Mouse (Mus musculus) megakaryocyte, embryonic 14.5 days (primary cell): ENCODE measurements around the gene Tardbp. TPM values are rescaled to one million over a fixed set of nuclear protein-coding genes. Genes with fewer than 3 reads are reported as not detected.

Experiments used
- H3K27me3 ChIP-seq: replicated peaks from 2 replicates; pipeline ENCODE3; 2012; ENCODE audit warnings: inconsistent platforms
- H3K36me3 ChIP-seq: replicated peaks from 2 replicates; pipeline ENCODE3; 2012; ENCODE audit warnings: low read length, inconsistent platforms, mixed read lengths
- H3K4me1 ChIP-seq: 2 replicates; pipeline ENCODE4 v1.6.1; 2012; ENCODE audit warnings: inconsistent platforms
- H3K4me3 ChIP-seq: replicated peaks from 2 replicates; pipeline ENCODE3; 2012; ENCODE audit warnings: moderate library complexity, mild to moderate bottlenecking, inconsistent platforms
- H3K9me3 ChIP-seq: 2 replicates; pipeline ENCODE4 v1.6.1; 2012; ENCODE audit warnings: inconsistent platforms
- FLI1 ChIP-seq: IDR thresholded peaks from 2 replicates; pipeline ENCODE4 v1.6.1; 2012; ENCODE audit warnings: low read length, inconsistent platforms, mixed read lengths
- GATA1 ChIP-seq: IDR thresholded peaks from 3 replicates; pipeline ENCODE4 v1.6.1; 2012; ENCODE audit warnings: mixed read lengths, low read length, inconsistent platforms, borderline replicate concordance
- polyA plus RNA-seq: library from polyadenylated mRNA; stranded (reverse); fragments of >175 nt; gene quantifications from 2 replicates; pipeline ENCODE4 v1.2.3, GENCODE M21; 2012; ENCODE audit warnings: low replicate concordance; ENCODE audit not compliant: insufficient read depth

Tardbp gene
- polyA plus RNA-seq, 1 experiment, result 18.5 TPM

DNA sequence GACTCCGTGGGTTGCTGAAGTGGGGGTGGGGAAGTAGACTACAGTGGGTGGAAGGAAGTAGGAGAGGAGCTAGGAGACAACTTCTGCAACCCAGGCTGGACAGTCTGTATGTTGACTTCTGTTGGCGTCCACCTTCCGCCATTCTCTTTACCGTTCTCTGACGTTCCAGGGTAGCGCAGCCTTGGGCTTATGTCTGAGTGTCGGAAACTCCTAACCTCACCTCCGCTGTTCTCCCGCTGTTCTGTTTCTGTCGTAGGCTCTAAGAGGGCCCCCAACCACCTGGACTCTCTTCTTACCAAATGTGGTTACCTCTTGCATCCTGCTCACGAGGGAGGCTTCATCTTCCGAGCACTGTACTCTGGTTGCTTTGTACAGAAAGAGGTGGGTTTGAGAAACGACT is 31.0 kb upstream of the Tardbp start:
- Histone ChIP-seq H3K4me3 (no peak overlapping the region), H3K9me3 (peaks cover 15% of the 10 kb centered on the region), H3K4me1 (peaks cover 30% of the 10 kb centered on the region), H3K36me3 (no peaks in the 10 kb centered on the region), H3K27me3 (peaks cover 40% of the 10 kb centered on the region)
- TF ChIP-seq GATA1 (no peak), FLI1 (no peak)

DNA sequence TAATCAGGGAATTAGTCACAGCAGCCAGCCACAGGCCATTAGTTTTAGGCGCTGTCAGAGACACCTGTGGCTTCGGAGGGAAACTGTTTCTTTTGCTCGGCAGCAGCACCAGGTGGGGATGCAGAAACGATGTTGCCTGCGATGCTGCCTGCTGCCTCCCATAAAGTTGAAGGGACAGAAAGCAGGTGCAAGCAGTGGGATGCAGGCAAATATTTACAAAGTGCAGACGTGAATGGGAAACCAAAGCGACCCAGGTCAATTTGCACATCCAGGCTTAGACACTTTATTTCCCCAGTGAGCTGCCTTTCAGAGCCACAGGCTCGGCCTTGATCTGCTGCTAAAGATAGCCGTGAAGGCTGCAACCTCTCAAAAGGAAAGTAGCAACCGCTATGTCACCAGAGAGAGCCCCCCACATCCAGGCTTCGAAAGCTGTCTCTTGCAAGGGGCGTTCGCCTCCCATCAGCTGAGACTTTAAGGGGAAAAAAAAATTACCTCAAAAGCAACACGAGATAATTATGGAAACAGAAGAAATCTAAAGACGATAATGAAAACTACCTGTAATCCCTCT is 30.0 kb upstream of the Tardbp start:
- no peak for TF ChIP-seq GATA1
- TF ChIP-seq FLI1, result no peak
- Histone ChIP-seq H3K4me3 (no peak overlapping the region), H3K9me3 (peaks cover 16% of the 10 kb centered on the region), H3K27me3 (peaks cover 32% of the 10 kb centered on the region), H3K4me1 (peaks cover 20% of the 10 kb centered on the region), H3K36me3 (no peaks in the 10 kb centered on the region)

DNA sequence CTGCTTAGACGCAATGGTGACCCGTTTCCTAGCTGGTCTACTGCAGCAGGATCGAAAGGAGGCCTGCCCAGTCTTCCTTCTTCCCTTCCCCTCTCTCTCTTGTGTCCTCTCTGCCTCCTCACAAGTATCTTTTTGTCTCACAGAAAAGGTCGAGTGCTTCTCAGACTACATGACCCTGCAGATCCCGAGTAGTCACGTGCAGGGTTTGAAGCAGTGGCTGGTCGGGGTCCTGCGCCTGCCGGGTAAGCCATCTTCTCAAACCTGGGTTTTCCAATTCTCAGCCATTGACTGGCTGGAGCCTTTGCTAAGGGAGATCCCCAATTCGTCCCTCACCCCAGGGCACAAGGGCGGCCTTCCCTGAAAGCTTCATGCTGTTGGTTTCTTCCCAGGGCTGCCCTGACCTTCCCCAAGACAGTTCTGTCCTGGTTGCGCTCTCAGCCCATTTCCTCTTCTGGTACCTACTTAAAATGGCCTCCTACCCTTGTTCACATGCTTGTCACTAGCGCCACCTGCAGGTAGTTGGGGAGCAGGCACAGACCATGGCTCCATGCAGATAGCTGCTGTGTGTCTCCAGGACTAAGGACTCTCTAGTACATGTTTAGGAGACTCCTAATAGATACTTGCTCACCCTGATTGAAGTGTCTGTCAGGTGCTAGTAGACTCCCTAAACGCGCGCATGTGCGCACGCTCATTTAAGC is 28.0 kb upstream of the Tardbp start:
- H3K4me3 ChIP-seq, result no peak overlapping the region
- H3K27me3 ChIP-seq, result peaks cover 23% of the 10 kb centered on the region
- H3K4me1 ChIP-seq, result peaks cover 19% of the 10 kb centered on the region
- H3K36me3 ChIP-seq, result no peaks in the 10 kb centered on the region
- no peak for TF ChIP-seq FLI1
- no peak for TF ChIP-seq GATA1
- peaks cover 16% of the 10 kb centered on the region for H3K9me3 ChIP-seq

DNA sequence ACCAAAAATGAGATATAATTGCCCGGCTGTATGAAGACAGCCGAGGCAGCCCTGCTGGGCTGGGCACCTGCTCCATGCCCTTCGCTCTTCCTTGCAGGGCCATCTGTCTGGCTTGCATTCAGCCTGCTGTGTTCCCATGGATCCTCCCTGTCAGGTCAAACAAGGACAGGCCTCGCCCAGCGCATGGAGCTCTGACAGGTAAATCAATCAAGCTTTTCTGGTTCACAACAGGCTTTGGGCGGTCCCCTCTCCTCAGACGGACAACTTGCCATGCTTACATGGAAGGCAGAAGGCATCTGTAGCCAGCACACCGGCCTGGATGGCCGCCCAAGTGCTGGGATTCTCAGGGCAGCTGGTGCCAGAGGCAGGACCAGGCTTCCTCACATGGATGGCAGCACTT is 24.2 kb upstream of the Tardbp start:
- H3K36me3 ChIP-seq, result no peaks in the 10 kb centered on the region
- H3K27me3 ChIP-seq, result peaks cover 8% of the 10 kb centered on the region
- H3K4me3 ChIP-seq, result no peak overlapping the region
- TF ChIP-seq FLI1 (no peak), GATA1 (no peak)
- H3K4me1 ChIP-seq, result peaks cover 21% of the 10 kb centered on the region
- peaks cover 16% of the 10 kb centered on the region for H3K9me3 ChIP-seq

DNA sequence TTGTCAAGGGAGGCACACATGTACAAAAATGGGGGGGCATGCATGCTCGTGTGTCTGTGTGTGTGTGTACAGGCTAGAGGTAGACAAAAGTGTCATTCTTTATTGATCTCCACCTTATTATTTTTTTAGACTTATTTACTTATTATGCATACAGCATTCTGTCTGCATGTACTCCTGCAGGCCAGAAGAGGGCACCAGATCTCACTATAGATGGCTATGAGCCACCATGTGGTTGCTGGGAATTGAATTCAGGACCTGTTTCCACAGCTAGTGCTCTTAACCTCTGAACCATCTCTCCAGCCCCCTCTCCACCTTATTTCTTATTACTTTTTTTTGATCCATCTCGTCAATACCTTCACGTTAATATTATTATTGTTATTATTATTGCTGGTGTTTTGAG is 22.5 kb upstream of the Tardbp start:
- H3K9me3 ChIP-seq, result peaks cover 10% of the 10 kb centered on the region
- no peak for TF ChIP-seq FLI1
- no peak for TF ChIP-seq GATA1
- no peak overlapping the region for H3K4me3 ChIP-seq
- H3K4me1 ChIP-seq, result peaks cover 8% of the 10 kb centered on the region
- peaks cover 8% of the 10 kb centered on the region for H3K27me3 ChIP-seq
- H3K36me3 ChIP-seq, result no peaks in the 10 kb centered on the region

DNA sequence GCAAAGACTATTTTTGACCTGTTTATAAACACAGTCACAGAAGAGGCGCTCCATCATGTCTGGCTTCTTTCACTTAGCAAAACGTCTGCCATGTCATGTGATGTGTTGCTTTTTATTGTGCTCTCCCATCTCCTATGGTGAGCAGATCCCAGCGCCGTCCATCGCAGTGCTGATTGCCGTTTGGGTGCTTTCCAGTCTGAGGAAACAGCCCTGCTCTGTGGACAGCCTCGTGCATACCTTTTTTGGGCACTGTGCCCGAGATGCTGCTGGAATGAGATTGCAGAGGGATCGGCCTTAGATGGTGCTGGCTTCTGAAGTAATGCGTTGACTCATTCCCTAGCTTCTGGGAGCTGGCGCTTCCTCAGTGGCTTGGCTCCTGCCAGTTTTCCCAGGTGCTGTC is 19.8 kb upstream of the Tardbp start:
- no peaks in the 10 kb centered on the region for H3K36me3 ChIP-seq
- peaks cover 25% of the 10 kb centered on the region for H3K4me1 ChIP-seq
- H3K9me3 ChIP-seq, result no peaks in the 10 kb centered on the region
- H3K4me3 ChIP-seq, result peak overlapping the region; percentile 2
- H3K27me3 ChIP-seq, result peaks cover 7% of the 10 kb centered on the region
- TF ChIP-seq GATA1, result no peak
- TF ChIP-seq FLI1, result no peak

DNA sequence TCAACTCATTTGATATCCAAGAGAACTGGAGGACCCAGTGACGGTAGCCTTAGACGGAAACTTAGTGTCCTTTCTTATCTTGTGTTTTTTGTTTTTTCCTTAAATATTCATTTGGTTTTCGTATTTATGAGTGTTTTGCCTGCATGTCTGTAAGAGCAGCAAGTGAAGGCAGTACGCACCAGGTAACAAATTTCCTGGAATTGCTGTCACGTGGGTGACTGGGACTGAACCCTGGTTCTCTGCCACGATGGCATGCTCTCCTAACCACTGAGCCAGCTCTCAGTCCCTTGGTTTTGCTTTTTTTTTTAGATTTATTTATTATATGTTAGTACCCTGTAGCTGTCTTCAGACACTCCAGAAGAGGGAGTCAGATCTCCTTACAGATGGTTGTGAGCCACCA is 18.1 kb upstream of the Tardbp start:
- H3K4me3 ChIP-seq, result no peak overlapping the region
- peaks cover 3% of the 10 kb centered on the region for H3K27me3 ChIP-seq
- peaks cover 25% of the 10 kb centered on the region for H3K4me1 ChIP-seq
- no peaks in the 10 kb centered on the region for H3K9me3 ChIP-seq
- H3K36me3 ChIP-seq, result no peaks in the 10 kb centered on the region
- TF ChIP-seq FLI1, result no peak
- TF ChIP-seq GATA1, result no peak

DNA sequence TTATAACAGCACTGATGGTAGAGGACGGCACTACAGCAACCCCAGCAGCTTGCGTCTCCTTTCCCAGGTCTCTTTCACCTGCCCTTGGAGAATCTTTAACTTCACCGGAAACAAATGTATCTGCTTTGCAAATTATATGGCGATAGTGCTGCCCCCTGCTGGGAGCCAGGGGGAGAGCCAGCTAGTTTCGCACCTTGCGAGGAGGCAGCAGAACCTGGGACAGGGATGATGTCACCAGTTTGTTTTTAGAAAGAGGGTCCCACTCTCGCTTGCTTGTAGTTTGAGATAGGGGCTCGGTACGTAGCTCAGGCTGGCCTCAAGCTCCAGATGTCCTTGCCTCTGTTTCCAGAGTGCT is 17.3 kb upstream of the Tardbp start:
- Histone ChIP-seq H3K36me3 (no peaks in the 10 kb centered on the region), H3K9me3 (no peaks in the 10 kb centered on the region), H3K4me3 (peak overlapping the region; percentile 91), H3K27me3 (peaks cover 2% of the 10 kb centered on the region), H3K4me1 (peaks cover 28% of the 10 kb centered on the region)
- no peak for TF ChIP-seq FLI1
- no peak for TF ChIP-seq GATA1

DNA sequence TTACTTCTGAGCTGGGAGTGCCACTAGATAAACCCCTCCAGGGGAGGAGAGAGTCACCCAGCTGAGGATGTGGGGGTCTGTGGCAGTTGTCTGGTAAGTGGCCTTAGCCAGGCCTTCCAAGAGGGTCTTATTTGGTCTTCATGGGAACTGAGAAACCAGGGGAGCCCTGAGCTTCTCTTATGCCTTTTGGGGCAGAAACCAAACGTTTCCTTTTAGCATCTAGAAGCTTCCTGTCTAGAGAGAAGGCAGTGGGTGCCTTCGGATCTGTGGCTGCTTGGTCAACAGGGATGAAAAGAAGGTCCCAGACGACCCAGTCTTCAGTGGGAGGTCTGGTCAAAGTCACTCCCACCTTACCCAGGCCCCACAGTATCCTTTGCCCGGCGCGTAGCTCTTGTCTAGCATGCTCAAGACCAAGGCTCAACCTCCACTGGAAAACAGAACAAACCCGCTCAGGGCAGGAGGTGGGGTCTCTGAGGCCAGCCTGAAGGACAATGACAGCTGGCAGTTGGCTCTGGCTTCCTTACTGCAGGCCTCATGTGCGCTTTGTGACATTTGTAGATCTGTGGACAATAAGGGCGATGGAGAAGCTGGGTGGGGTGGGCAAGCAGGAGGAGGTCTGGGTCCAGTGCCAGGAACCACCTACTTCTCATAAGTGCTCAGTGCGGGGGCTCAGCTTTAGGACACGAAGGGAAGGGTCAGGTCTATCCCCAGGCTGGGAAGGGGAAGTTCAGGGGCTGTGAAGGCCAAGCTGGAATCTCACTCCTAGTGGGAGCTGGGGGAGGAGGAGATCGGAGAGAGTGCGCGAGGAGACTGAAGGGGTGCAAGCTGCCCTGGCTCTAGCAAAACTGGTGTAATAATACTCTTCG is 16.7 kb upstream of the Tardbp start, which contains the start of gene Gm572:
Gm572 (plus strand) TSS at position 27 of the 866 bp plus-strand sequence.
- Histone ChIP-seq H3K27me3 (peaks cover 2% of the 10 kb centered on the region), H3K9me3 (no peaks in the 10 kb centered on the region), H3K4me3 (peak within 1 kb of the TSS; percentile 91)

DNA sequence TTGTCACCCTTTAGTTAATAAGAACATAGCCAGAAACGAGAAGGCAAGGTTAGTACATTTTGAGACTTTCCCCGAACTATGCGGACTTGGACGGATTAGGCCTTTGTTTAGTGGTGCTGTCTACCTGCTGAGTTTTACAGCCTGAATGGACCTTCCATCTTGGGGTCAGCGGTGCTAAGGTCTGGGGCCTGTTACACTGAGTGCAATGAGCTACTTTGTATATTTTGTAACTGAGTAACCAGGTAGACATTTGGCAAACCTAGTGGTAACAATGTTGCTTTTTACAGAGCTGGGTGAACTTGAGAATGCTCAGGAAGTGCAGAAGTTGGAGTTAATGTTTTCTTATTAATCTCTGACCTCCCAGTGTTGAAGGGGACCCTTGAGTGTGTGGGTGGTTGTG is 14.3 kb upstream of the Tardbp start:
- no peaks in the 10 kb centered on the region for H3K27me3 ChIP-seq
- TF ChIP-seq GATA1 (no peak), FLI1 (no peak)
- H3K4me3 ChIP-seq, result no peak overlapping the region
- peaks cover 28% of the 10 kb centered on the region for H3K4me1 ChIP-seq
- no peaks in the 10 kb centered on the region for H3K36me3 ChIP-seq
- H3K9me3 ChIP-seq, result no peaks in the 10 kb centered on the region

More for the DNA sequence above, 16.7 kb upstream of the Tardbp start, which contains the start of gene Gm572:
- TF ChIP-seq FLI1 (no peak), GATA1 (no peak)
- H3K4me1 ChIP-seq, result peaks cover 28% of the 10 kb centered on the region
- no peaks in the 10 kb centered on the region for H3K36me3 ChIP-seq
